Mouse (Mus musculus) midbrain, embryonic 16.5 days (tissue): ENCODE measurements at regions not wholly inside any gene's neighbourhood (a gene's known extent, or its start where the extent isn't known, plus 50 kb on each side); places are given as distances from the start of the nearest gene placed in this dataset.

Experiments used
- ATAC-seq: fragments of 200-750 bp; cut with Nextera tagmentation; 2 replicates; pipeline ENCODE4 v1.8.0; 2017; ENCODE audit warnings: moderate TSS enrichment
- H3K27ac ChIP-seq: fragments of 300-500 bp; sonication (generic); 2 replicates; pipeline ENCODE4 v1.5.1; 2014; ENCODE audit warnings: mild to moderate bottlenecking, low read length, mixed read lengths
- H3K27me3 ChIP-seq: fragments of 300-500 bp; sonication (generic); 2 replicates; pipeline ENCODE4 v1.6.1; 2014; ENCODE audit warnings: low read depth, low read length, mixed read lengths; ENCODE audit not compliant: control insufficient read depth, insufficient read depth
- H3K36me3 ChIP-seq: fragments of 300-500 bp; sonication (generic); 2 replicates; pipeline ENCODE4 v1.6.1; 2014; ENCODE audit warnings: mild to moderate bottlenecking, low read length, moderate library complexity, mixed read lengths; ENCODE audit not compliant: control insufficient read depth, insufficient read depth
- H3K4me1 ChIP-seq: fragments of 300-500 bp; sonication (generic); 2 replicates; pipeline ENCODE4 v1.6.1; 2014; ENCODE audit warnings: mild to moderate bottlenecking, low read length, mixed read lengths; ENCODE audit not compliant: control insufficient read depth, insufficient read depth
- H3K4me2 ChIP-seq: fragments of 300-500 bp; sonication (generic); 2 replicates; pipeline ENCODE4 v1.6.1; 2014; ENCODE audit warnings: mild to moderate bottlenecking, low read length, mixed read lengths
- H3K4me3 ChIP-seq: fragments of 300-500 bp; sonication (generic); 2 replicates; pipeline ENCODE4 v1.5.1; 2014; ENCODE audit warnings: low read depth, mild to moderate bottlenecking, low read length, moderate library complexity, mixed read lengths
- H3K9ac ChIP-seq: fragments of 300-500 bp; sonication (generic); 2 replicates; pipeline ENCODE4 v1.6.1; 2014; ENCODE audit warnings: low read depth, low read length, mixed read lengths
- H3K9me3 ChIP-seq: fragments of 300-500 bp; sonication (generic); replicated peaks from 2 replicates; pipeline ENCODE4 v1.6.1; 2014; ENCODE audit warnings: mild to moderate bottlenecking, low read length, mixed read lengths; ENCODE audit not compliant: control insufficient read depth, poor library complexity, severe bottlenecking
- WGBS: fragments of 180-500 bp; shearing (Covaris S2); extraction: QIAGEN DNeasy Blood & Tissue Kit; methylation state at CpG from one replicate; pipeline ENCODE4 v1.1.7; 2014; 5-methylcytosine and 5-hydroxymethylcytosine counted together

GRCm38 (mm10) chr1:108339827-108340226 lies 750.0 kb downstream of the Serpinb8 start:
- no peak for ATAC-seq
- H3K27me3 ChIP-seq: no peaks in the 10 kb centered on the region
- H3K9ac ChIP-seq: no peak overlapping the region
- no peaks in the 10 kb centered on the region for H3K9me3 ChIP-seq
- no peaks in the 10 kb centered on the region for H3K4me1 ChIP-seq
- no peak overlapping the region for H3K27ac ChIP-seq
- WGBS: 79% methylated on average over 1 of the region's 1 CpGs
- H3K4me3 ChIP-seq: no peak overlapping the region
- no peaks in the 10 kb centered on the region for H3K36me3 ChIP-seq
- H3K4me2 ChIP-seq: no peak overlapping the region

GRCm38 (mm10) chr1:108341352-108341751 lies 751.5 kb downstream of the Serpinb8 start:
- no peak for ATAC-seq
- Histone ChIP-seq H3K9ac (no peak overlapping the region), H3K27me3 (no peaks in the 10 kb centered on the region), H3K27ac (no peak overlapping the region), H3K4me2 (no peak overlapping the region), H3K4me3 (no peak overlapping the region), H3K9me3 (no peaks in the 10 kb centered on the region), H3K36me3 (no peaks in the 10 kb centered on the region), H3K4me1 (no peaks in the 10 kb centered on the region)
- WGBS: 79% methylated on average over 1 of the region's 1 CpGs

DNA sequence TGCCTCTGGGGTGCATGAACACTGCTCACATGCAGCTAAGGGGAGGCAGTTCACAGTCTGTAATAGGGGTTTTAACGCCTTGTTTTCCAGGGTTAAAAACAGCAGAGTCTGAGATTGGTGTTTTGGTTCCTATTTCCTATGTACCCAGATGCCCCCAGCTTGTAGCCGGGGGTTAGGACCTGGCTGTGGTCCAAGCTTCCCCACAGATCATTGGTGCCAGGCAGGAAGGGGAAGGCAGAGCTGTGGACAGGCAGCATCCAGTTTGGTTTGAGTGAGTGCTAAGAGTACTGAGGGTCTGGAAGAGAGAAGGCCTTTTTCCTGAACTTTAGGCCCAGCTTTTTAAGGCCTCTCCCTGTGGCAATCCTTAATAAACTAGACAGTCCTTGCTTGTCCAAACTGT lies 774.0 kb downstream of the Serpinb8 start:
- Histone ChIP-seq H3K9ac (no peak overlapping the region), H3K27ac (no peak overlapping the region), H3K9me3 (no peaks in the 10 kb centered on the region), H3K4me3 (no peak overlapping the region), H3K36me3 (no peaks in the 10 kb centered on the region), H3K4me1 (no peaks in the 10 kb centered on the region), H3K27me3 (no peaks in the 10 kb centered on the region), H3K4me2 (no peak overlapping the region)
- 57% methylated on average over 2 of the region's 2 CpGs for WGBS
- no peak for ATAC-seq

GRCm38 (mm10) chr1:108369904-108370600 lies 780.2 kb downstream of the Serpinb8 start:
- Histone ChIP-seq H3K9me3 (no peaks in the 10 kb centered on the region), H3K4me3 (no peak overlapping the region), H3K4me1 (no peaks in the 10 kb centered on the region), H3K27ac (no peak overlapping the region), H3K4me2 (no peak overlapping the region), H3K9ac (no peak overlapping the region), H3K27me3 (no peaks in the 10 kb centered on the region), H3K36me3 (no peaks in the 10 kb centered on the region)
- 80% methylated on average over 3 of the region's 3 CpGs for WGBS
- ATAC-seq: no peak

DNA sequence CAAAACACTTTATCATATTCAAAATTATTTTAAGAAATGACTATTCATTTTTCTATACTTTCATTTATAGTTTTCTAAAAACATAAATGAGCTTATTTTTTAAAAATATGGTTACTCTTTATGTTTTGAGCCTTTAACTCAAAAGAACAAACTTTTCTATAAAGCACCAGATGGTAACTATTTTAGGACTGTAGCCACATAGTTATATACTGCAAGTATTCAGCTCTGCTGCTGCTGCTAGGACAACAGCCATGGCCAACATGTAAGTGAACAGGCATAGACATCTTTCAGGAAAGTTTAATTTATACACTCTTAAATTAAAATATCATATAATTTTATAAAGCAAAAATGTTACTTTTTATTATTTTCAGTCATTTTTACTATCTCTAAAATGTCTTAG lies 800.1 kb downstream of the Serpinb8 start:
- no peak for ATAC-seq

DNA sequence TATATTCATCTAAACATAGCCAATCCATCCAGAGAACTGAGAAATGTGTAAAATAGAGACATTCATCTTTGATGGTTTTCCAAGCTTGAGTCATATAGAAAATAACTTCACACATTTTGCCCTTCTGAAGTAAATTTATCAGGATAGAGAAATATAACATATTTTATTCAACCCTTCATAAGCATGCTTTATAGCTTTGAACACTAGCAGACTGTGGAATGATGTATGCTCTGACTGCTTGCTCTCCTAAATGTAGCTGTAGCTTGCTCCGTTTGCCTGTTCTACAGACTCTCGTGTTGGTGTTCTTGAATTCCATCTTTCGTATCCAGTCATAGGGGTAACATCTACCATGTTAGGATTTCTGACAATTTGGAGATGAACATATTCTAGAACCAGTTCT lies 800.7 kb downstream of the Serpinb8 start:
- Histone ChIP-seq H3K27me3 (no peaks in the 10 kb centered on the region), H3K4me1 (no peaks in the 10 kb centered on the region), H3K27ac (no peak overlapping the region), H3K4me2 (no peak overlapping the region), H3K9me3 (no peaks in the 10 kb centered on the region), H3K4me3 (no peak overlapping the region), H3K9ac (no peak overlapping the region), H3K36me3 (no peaks in the 10 kb centered on the region)
- WGBS: 96% methylated on average over 3 of the region's 3 CpGs
- no peak for ATAC-seq

More for the DNA sequence above, 800.1 kb downstream of the Serpinb8 start:
- no peak overlapping the region for H3K4me2 ChIP-seq
- no peaks in the 10 kb centered on the region for H3K4me1 ChIP-seq
- no peak overlapping the region for H3K9ac ChIP-seq
- no peak overlapping the region for H3K27ac ChIP-seq
- no peak overlapping the region for H3K4me3 ChIP-seq
- no peaks in the 10 kb centered on the region for H3K9me3 ChIP-seq
- no peaks in the 10 kb centered on the region for H3K27me3 ChIP-seq
- no peaks in the 10 kb centered on the region for H3K36me3 ChIP-seq

DNA sequence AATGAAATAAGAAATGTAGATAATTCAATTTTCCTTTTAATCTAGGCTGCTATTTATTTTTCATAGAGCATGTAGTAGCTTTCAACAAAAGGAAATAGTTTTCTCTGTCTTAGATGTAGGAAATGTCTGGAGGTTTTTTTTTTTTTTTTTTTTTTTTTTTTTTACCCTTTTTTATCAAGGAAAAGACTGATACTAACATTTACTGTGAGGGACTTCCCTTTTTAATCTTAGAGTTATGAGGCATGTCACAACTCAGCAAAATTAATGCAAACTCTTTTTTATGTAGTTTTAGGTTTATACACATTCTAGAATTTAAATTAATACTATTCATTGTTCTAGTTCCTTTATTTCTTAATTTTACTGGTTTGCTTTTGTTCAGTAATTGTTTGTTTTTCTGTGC lies 850.0 kb downstream of the Serpinb8 start:
- H3K4me1 ChIP-seq: no peaks in the 10 kb centered on the region
- no peak overlapping the region for H3K9ac ChIP-seq
- no peak overlapping the region for H3K4me2 ChIP-seq
- H3K27ac ChIP-seq: no peak overlapping the region
- H3K4me3 ChIP-seq: no peak overlapping the region
- no peak for ATAC-seq
- H3K36me3 ChIP-seq: no peaks in the 10 kb centered on the region
- no peaks in the 10 kb centered on the region for H3K9me3 ChIP-seq
- H3K27me3 ChIP-seq: no peaks in the 10 kb centered on the region

DNA sequence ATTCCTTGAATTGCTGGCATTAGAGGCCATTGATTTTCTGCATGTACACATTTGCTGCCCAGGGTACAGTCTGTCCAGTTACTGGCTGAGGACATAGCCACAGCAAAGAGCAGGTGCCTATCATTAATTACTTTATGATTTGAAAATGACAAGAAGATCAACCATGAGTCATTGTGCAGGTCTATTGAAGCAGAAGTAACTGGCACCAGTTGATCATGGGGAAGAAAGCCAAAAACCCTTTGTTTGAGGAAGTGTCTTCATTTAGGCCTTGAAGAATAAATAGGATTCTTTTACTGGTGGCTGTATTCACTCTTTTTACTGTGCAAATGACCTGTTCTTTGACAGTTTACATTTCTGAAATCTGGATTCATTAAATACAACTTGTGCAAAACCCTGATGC lies 863.0 kb downstream of the Serpinb8 start:
- Histone ChIP-seq H3K9me3 (no peaks in the 10 kb centered on the region), H3K4me1 (no peaks in the 10 kb centered on the region), H3K9ac (no peak overlapping the region), H3K36me3 (no peaks in the 10 kb centered on the region), H3K27ac (no peak overlapping the region), H3K4me3 (no peak overlapping the region), H3K27me3 (no peaks in the 10 kb centered on the region), H3K4me2 (no peak overlapping the region)
- ATAC-seq: no peak

DNA sequence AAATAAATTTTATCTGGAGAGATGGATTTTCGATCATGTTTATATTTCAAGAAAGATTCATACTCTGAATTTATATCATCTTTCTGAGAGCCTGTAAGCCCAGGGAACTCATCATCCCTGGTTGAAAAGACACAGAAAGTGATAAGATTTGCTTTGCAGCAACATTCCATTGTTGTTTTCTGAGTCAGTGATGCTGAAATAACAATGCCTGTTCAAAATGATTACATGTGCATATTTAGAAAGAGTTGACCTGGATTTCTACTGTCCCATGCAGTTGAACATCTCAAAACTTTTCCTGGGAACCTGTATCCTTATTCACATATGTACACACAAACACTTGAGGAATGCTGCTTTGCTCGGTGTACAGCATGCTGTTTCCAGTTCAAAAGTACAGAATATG lies 882.2 kb downstream of the Serpinb8 start:
- Histone ChIP-seq H3K9ac (no peak overlapping the region), H3K4me2 (no peak overlapping the region), H3K9me3 (no peaks in the 10 kb centered on the region), H3K36me3 (no peaks in the 10 kb centered on the region), H3K4me3 (no peak overlapping the region), H3K27ac (no peak overlapping the region), H3K27me3 (no peaks in the 10 kb centered on the region), H3K4me1 (no peaks in the 10 kb centered on the region)
- no peak for ATAC-seq
- 93% methylated on average over 2 of the region's 2 CpGs for WGBS
